18 mouse cellular contexts compared by ENCODE assay signal in the genomic region with DNA sequence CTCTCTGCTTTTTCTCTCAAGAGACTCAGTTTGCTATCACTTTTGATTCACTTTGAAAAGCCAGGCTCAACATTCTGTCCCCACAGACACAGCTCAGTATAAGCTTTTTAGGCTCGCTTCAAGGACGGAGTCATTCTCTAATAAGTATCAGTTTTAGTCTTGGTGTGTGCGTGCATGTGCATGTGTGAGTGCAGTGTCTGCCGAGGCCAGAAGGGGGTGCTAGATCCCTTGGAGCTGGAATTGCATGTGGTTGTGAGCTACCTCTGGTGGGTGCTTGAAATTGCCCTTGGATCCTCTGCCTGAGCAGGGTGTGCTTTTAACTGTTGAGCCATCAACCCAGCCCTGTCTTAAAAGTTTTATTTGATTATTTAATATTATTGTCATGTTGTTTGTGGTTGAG. TPM values are rescaled to one million over a fixed set of nuclear protein-coding genes. Genes with fewer than 3 reads are reported as not detected.
A peak's percentile ranks its signal among the peaks of the same experiment; 100 is the strongest.
DNase-seq lines count a peak whose midpoint lies in the region; TF ChIP-seq lines count a peak whose summit lies in the region.
"Had no signal": no experiment of that assay in that cellular context is flagged by ENCODE, and none has a peak within 500 bp of the region (broad histone marks: within the 10 kb centered on the region; RNA-seq: fewer than 3 reads in every experiment).

No protein-coding gene starts in this region.

- no peaks in the 10 kb centered on the region; the same call in 1 of the 2 replicates for H3K4me1 ChIP-seq in testis, adult 2 months (ENCODE audit: control insufficient read depth, insufficient read depth, low read length)
- H3K4me1 ChIP-seq: heart, embryonic 10.5 days; liver, embryonic 13.5 days had no signal

- H3K36me3 ChIP-seq in testis, adult 2 months (ENCODE audit: control insufficient read depth, insufficient read depth, low read length), result no peaks in the 10 kb centered on the region
- 0 out of 2 replicates have a peak, but pooled peaks cover 3% of the 10 kb centered on the region for H3K36me3 ChIP-seq in splenic B cell, adult 2 months (ENCODE audit: control insufficient read depth, insufficient read depth, low read length, poor library complexity, severe bottlenecking)

- no peak for DNase-seq in layer of hippocampus, adult 2 months (ENCODE audit: low spot score in 2 of 2)
- DNase-seq in layer of hippocampus, adult 18-20 months (ENCODE audit: low spot score in 2 of 2), result no peak
- no peak for DNase-seq in testis, postnatal 14 days (ENCODE audit: low spot score)
- DNase-seq in R1 (ENCODE audit: low read depth, low spot score), result peak; percentile 72
- DNase-seq in splenic B cell, adult 2 months (ENCODE audit: low read depth, low spot score), result peak; percentile 3
- DNase-seq in spleen, adult 18-20 months, result no peak
- DNase-seq in yolk sac, embryonic 10.5 days (ENCODE audit: low spot score), result no peak
- DNase-seq: cerebellum, postnatal 14 days; gastrocnemius, postnatal 36 days; kidney, postnatal 10 days; layer of hippocampus, adult 9-11 months; liver, embryonic 13.5 days; right cerebral cortex, postnatal 25 days; thymus, postnatal 25 days had no signal

- no peak overlapping the region for H3K4me3 ChIP-seq in layer of hippocampus, adult 2 months
- no peak overlapping the region for H3K4me3 ChIP-seq in testis, adult 2 months (ENCODE audit: control insufficient read depth, low read depth, low read length)
- H3K4me3 ChIP-seq: heart, embryonic 10.5 days; liver, embryonic 13.5 days; neural tube, embryonic 12.5 days had no signal

- peak; percentile 43 for TF ChIP-seq CTCF in layer of hippocampus, adult 2 months (conservative IDR thresholded peaks at IDR 0.05)
- peak; percentile 74; the same call in 1 of the 2 replicates for TF ChIP-seq CTCF in testis, adult 2 months (IDR thresholded peaks at IDR 0.05; ENCODE audit: control insufficient read depth, insufficient read depth, insufficient replicate concordance, low read depth, low read length)

- TF ChIP-seq POLR2A in testis, adult 2 months (IDR thresholded peaks at IDR 0.05; ENCODE audit: control insufficient read depth, low read depth, low read length), result no peak

- no peaks in the 10 kb centered on the region for H3K27me3 ChIP-seq in testis, adult 2 months (ENCODE audit: control insufficient read depth, insufficient read depth, low read length)
- no peaks in the 10 kb centered on the region for H3K27me3 ChIP-seq in splenic B cell, adult 2 months (ENCODE audit: control insufficient read depth, insufficient read depth, low read length, poor library complexity, severe bottlenecking)
- H3K27me3 ChIP-seq: CH12.LX; liver, embryonic 13.5 days; neural tube, embryonic 12.5 days had no signal

- H3K27ac ChIP-seq in layer of hippocampus, adult 2 months, result no peak overlapping the region
- H3K27ac ChIP-seq in testis, adult 2 months (ENCODE audit: control insufficient read depth, insufficient read depth, low read depth, low read length), result no peak overlapping the region
- H3K27ac ChIP-seq: heart, embryonic 10.5 days; liver, embryonic 13.5 days; neural tube, embryonic 12.5 days had no signal

RNA-seq across cellular contexts. Expression of gene Tyw1, which starts 54.7 kb away (rescaled TPM):
- 10 to 100 TPM; 16.2 to 17.7 TPM for total RNA-seq in layer of hippocampus, adult 2 months (2021)
- 10 to 100 TPM; 16.1 to 16.6 TPM for total RNA-seq in layer of hippocampus, adult 18-20 months (2021)
- polyA plus RNA-seq in testis, adult 2 months (2012; rRNA removed), result 8.0 TPM in 2 replicates

RNA-seq across cellular contexts. Expression of gene Sbds, which starts 54.7 kb away (rescaled TPM):
- 10 to 100 TPM; 76.5 to 81.9 TPM for total RNA-seq in layer of hippocampus, adult 2 months (2021)
- 10 to 100 TPM; 83.1 to 83.6 TPM for total RNA-seq in layer of hippocampus, adult 18-20 months (2021)
- polyA plus RNA-seq in testis, adult 2 months (2012; rRNA removed), result 46.1 and 52.2 TPM in 2 replicates

RNA-seq across cellular contexts. Expression of gene Caln1, which starts 59.2 kb away (rescaled TPM):
- 100 to 1,000 TPM; 129 to 132 TPM for total RNA-seq in layer of hippocampus, adult 2 months (2021)
- 100 to 1,000 TPM; 131 to 139 TPM for total RNA-seq in layer of hippocampus, adult 18-20 months (2021)
- 1.3 TPM in 2 replicates for polyA plus RNA-seq in testis, adult 2 months (2012; rRNA removed)
- total RNA-seq: gastrocnemius, postnatal 36 days had no signal
- polyA plus RNA-seq: liver, embryonic 13.5 days had no signal

Comparison
In these comparisons a context has a peak if more than half of its experiments do, and no peak if none do; other contexts are left out.
1. DNase-seq: peak in R1 (single experiment) and splenic B cell, adult 2 months (single experiment); none in layer of hippocampus, adult 2 months (0 of 2), layer of hippocampus, adult 18-20 months (0 of 2), testis, postnatal 14 days (single experiment), spleen, adult 18-20 months (0 of 2) and yolk sac, embryonic 10.5 days (single experiment).